Mouse (Mus musculus): ENCODE data around the gene Nynrin.

DNA sequence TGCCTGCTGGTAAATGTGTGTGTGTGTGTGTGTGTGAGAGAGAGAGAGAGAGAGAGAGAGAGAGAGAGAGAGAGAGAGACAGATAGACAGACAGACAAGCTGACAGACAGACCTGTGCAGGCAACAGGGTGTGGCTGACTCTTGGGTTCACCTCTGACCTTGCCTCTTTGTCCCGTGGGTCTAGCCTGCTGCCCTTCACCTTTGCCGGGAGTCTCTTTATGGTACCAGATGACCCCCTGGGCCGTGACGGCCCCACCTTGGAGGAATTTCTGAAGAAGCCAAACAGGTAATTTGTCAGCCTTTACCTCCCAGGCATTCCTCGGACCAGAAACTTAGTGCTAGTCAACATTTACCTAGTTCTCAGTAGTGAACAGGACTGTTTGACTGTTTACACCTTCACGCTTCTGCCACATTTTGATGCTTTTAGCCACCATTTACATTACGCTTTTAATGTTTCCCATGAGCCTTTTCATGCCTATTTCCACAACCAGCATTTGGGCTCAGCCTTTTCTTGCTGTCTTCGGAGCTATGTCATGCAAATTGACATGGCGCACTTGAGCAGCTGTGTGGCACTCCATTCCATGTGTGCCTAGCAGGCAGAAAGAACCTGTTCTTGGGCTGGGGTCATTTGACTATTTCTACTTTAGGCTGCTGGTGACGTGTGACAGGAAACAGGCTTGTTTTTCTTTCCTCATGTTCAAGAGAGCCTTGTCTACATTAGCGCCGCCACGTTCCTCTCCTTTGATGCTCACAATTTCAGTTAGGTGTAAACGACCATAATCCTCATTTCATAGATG, 14.6 kb downstream of the Nynrin start:
- TF ChIP-seq CTCF (IDR thresholded peaks at IDR 0.05; ENCODE audit: low read depth, low read length) (no peak), GATA1 (IDR thresholded peaks at IDR 0.05; ENCODE audit: borderline replicate concordance, low read length) (no peak)
